Mouse (Mus musculus) kidney, postnatal 25 days (tissue): ENCODE data around the gene Asl.
"Not testable (repeated sequence)": the region's sequence is repeated elsewhere in the genome, so short reads cannot be mapped to it uniquely, and the experiment has no call there.

Experiments used
- DNase-seq, 2 experiments: peaks; one replicate each; pipeline ENCODE4 v3.0.0; 2021; ENCODE audit warnings: mixed read lengths in 2 of 2

Asl gene

DNA sequence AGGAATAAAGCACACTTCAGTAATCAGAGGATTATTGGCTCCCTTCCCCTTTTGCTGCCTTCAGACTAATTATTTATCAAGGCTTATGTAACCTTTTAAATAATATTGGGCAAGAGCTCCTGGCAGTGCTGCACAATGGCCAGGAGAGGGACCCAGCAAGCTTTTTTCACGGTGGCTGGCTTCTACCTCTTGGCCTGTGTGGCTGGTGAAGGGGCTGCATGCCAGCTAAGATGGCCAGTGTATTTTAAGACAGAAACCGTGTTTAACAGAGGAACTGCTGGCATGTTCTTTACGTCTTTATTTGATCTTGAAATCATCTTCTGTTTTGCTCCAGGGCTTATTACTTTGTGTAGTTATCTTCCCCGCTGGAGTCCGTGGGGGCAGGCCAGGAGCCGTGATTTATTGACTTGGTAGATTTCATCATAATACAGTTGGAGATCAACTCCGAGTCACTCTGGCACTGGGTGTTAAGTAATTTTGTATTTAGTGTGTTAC is 15.2 kb upstream of the Asl start:
- DNase-seq = peak; percentile 62 to 81

DNA sequence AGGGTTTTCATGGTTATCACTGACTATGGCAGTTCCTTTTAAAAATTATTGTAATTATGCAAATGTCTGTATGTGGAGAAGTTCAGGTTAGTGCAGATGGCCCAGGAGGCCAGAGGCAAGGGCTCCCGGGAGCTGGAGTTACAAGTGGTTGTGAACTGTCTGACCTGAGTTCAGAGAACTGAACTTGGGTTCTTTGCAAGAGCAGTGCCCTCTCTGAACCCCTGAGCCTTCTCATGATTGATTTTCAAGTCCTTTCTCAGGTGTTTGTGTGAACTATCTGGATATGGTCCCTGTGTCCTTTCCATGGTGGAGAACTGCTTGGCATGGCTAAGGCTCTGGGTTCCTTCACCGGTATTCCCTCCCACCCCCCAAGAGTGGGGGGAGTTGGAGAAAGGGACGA is 14.7 kb upstream of the Asl start:
- DNase-seq = no peak

DNA sequence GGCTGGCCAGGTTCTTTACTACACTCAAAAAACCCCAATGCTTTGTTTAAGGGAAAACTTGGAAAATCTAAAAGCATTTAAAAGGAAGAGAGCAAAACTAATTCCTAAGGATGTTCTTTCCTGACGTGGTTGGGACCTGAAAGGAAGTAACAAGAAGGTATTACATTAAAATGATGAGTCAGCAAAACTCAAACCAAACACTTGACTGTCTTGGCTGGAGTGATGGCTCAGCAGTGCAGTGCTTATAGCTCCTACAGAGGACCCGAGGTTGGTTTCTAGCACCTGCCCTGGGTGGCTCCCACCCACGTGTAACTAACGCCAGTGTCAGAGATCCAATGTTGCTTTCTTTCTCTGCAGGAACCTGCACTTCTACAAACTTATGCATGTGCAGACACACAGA is 12.2 kb upstream of the Asl start:
- no peak for DNase-seq

DNA sequence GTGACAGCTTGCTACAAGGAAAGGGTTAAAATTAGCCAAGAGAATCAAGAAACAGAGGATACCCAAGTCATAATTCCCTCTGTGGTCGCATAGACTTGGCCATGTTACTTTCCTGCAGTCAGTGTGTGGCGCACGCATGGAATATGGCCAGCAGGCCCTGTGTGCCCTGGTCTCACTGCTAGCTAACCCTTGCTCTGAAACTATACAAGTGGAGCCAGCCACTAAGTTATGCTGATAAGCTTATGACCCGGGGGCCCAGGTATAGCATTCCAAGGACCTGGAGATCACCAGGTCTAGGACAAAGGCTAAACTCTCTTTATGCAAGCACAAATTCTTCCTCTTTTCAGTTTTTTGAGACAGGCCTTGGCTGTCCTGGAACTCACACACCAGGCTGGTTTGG is 11.8 kb upstream of the Asl start:
- no peak for DNase-seq

DNA sequence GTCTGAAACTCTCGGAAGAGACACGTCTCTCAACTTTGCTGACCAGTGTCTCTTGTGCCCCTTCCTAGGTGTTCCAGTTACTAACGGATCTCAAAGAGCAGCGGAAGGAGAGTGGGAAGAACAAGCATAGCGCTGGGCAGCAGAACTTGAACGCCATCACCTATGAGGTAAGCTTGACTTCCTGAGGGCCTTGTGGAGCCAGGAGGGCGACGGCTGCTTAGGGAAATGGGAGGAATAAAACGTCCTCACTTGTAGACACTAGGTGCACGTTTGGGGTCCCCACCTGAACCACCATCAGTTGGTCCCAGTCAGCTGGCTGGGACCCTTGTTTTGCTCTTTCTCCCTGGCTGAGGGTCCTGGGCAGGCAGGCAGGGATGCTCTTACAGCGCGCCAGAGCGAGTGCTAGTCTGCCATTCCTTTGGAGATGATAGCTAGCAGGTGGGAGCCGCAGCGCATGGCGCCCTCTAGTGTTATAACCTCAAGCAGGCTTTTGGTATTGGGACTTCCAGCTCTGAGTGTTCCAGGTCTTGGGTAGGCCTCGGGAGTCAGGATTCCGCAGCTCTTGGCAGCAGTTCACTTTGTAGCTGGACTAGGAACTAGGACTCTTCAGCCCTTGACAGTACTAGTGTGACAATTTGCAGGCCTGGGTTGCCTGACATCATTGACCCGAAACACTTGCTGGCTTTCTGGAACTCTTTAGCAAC is 8.9 kb upstream of the Asl start:
- DNase-seq = peak; percentile 81 to 82

DNA sequence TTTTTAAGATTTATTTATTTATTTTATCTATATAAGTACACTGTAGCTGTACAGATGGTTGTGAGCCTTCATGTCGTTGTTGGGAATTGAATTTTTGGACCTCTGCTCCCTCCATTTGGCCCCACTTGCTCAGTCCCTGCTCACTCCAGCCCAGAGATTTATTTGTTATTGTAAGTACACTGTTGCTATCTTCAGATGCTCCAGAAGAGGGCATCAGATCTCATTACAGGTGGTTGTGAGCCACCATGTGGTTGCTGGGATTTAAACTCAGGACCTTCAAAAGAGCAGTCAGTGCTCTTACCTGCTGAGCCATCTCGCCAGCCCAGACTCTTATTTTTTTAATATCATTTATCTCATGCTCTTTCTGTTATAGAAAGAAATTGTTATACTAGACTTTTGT is 7.3 kb upstream of the Asl start:
- DNase-seq = not testable (repeated sequence)

DNA sequence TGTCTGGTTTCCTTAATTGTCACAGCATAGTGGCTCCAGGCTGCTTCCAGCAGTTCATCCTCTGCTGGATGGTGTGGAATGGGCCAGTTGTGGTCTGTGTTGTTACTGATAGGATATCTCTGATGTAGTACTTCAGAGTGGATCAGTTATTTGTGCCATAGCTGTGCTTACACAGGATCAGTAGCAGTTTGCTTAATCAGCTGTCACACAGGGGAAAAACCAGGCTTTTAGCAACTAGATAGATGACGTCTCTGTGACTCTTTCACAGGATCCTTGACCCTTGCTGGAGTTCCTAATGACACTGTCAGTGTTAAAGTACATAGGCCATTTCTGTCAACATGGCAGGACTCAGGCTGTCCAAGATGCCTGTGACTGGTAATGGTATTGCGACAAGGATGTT is 4.8 kb upstream of the Asl start:
- DNase-seq = no peak

DNA sequence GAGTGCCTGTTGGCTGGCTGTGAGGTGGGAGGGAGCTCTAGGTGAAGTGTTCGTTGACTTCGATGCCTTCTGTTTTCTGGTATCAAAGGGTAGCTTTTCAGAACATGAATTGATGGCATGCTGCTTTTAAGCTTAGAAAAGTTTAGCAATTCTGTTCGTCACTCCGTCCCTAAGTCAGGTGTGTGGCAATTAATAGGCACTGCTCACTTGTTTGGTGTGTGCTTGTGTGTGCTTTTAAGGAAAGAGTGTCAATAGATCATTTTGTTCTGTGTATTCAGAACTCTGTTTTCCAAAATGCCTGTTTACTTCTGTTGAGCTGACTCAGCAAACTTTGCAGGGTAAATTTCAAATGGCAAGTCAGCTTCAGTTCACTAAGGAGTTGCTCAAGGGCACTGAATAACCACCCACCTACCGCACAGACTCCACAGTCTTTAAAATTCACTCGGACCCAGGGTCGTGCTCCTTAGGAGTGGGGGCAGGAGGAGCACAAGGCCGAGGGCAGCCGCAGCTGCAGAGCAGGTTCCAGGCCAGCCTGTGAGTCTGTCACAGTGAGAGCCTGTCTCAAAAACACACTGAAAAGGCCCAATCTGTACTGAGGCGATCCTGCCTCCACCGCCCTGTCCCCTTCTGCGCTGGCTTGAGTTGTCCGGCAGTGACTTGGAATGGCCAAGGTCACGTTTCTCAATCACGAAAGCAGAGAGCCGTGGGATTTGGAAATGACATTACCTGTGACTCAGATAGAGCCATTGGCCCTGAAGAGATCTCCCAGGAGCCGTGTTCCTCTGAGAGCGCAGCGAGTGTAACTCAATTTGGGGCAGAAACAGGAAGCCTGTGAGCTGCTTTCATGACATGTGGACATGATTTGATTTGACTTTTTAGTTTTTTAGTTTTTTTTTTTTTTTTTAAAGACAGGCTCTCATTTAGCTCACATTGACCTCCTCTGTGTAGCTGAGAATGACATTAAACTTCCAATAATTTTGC is 2.7 kb upstream of the Asl start:
- no peak for DNase-seq

DNA sequence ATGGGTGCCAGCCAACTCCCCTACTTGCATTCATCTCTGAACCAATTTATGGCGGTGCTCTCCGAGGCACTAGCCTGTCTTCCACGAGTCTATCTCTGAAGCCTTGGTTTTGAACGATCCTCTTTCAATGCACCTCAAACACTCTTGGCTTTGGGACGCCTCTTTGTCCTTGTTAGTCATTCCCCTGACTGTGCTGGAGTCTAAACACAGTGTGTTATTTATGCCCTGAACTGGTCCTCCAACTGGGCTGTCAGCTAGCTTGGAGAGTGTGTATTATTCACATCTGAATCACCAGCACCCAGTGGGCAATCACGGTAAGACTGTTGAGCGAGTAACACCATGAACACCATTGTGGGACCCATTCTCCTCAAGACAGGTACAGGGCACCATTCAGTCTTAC is 1.4 kb downstream of the Asl start:
- no peak for DNase-seq

DNA sequence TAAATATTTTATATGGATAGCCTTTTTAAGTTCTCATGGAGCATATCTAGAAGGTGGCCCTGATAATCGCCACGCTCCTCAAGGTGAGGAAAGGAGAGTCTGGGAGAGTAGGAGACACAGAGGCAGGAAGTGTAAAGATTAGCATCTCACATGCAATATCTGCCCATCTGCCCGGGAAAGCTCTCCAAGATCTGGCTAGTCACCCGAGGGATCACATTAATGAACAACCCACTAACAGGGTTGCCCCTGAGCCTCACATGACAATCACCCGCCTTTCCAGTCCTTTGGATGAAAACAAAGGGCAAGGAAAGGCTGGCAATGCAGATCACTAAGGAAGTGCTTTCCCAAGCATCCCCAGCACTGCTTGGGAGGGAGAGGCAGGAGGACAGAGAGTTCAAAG is 1.9 kb downstream of the Asl start:
- DNase-seq = peak; percentile 80 to 90

DNA sequence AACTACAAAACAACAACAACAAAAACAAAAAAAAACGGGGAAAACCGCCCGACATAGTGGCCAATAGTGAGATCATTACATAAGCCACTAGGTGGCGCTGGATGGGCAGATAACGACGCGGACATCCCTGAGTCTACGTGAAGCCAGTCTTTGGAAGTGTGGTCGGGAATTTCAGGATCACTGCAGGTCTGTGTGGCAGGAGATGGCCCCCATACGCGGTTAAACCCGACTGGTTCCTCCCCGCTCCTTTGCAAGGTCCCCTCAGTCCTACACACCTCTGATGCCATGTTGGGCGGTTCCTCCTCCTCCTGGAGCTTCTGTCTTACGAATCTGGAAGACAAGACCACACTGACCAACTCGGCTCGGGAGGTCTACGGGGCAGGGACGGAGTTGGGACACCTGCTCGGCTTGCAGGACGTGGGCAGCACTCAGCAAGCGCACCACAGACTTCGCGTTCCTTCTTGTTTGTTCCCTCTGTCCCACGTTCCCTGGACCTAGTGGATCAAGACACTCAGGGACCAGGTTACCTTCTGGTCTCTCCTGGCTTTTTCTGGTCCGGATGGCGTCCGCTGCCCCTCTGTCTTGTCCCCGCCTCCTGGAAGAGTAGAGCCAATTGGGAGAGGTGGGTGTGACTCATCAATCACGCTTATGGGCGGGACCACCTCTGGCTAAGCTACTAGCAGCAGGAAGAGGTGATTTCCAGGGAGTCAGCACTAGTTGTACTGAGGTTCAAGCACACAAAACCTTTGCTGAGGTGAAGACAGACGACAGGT is 5.1 kb downstream of the Asl start:
- DNase-seq = peak; percentile 96 to 97

DNA sequence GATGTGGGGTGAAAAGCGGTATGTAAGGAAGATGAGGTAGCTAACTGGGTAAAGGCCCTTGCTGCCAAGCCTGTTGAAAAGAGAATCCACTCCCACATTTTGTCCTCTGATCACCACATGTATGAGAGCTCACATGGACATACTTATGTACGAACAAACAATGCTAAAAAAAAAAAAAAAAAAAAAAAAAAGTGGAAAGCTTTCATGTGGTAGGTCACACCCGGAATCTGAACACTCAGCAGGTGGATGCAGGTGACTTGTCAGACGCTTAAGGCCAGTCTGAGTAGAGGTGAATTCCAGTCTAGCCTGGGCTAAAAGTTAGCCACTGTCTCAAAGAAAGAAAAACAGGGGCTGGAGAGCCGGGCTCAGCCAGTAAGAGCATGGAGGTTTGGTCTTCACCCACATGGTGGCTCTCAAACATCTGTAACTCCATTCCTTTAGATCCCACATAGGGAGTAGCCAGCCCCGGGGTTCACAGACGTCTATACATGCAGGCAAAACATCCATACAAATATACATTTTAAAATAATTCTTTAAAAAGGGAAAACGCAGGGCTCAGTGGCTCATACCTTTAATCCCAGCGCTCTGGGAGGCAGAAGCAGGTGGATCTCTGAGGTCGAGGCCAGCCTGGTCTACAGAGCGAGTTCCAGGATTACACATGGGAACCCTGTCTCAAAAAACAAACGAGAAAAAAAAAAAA is 5.8 kb downstream of the Asl start:
- DNase-seq = no peak

DNA sequence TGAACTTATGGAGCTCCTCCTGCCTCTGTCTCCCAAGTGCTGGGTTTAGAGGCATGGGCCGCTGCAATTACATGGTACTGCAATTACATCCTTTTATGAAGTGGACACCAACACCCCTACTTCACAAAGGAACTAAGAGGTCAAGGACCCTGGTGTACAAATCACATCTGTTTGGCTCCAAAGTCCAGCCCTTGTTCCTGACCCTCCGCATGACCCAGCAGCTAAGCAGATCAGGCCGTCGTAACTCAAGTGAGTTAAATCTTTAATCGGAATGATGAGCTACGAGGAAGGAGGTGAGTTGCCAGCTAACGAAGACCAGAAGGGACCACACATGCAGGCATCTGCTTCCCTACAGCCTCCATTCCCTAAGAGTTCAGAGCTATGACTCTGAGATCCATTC is 6.7 kb downstream of the Asl start:
- DNase-seq = peak; percentile 55 to 80

DNA sequence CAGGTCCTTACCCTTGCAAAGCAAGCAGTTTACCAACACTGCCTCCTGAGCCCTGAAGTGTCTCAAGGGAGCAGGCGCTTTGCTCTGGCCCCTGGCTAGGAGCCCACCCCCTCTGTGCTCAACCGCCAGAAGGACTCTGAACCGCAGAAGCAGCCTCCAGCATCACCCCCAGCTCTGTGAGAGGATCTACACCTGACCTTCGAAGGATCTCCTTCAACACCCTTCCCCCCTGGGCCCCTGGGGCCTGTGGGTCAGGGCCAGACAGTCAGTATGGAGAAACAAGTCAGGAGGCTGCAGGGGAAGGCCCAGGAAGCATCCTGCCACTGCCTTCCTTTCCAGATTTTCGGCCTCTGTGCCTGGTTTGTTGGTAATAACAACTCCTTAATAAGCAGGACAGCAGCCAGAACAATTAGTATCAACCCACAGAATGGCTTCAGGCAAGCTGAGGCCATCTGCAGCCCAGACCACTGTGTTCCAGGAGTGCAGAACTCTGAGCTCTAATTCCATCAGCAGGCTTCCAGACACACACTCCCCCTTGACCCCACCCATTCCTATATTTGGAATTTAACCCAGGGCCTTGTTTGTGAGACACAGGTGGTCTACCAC is 7.6 kb downstream of the Asl start:
- DNase-seq = peak; percentile 38 to 80

DNA sequence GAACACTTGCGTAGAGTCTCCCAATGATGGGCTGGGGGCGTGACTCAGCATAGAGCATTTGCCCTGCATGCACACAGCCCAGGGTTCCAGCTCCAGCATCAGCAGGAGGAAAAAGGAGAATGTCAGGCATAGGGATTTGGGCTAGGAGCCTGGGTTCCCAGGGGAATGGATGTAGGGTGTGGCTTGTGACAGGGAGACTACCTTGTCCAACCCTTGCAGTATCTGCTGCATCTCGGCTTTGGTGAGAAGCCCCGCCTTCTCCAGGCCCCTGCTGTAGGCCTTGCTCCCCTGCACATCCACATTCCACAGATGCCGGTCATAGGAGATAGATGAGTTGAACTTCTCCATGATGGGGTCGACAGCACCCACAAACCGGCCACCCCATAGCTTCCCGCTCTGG is 9.6 kb downstream of the Asl start:
- no peak for DNase-seq

DNA sequence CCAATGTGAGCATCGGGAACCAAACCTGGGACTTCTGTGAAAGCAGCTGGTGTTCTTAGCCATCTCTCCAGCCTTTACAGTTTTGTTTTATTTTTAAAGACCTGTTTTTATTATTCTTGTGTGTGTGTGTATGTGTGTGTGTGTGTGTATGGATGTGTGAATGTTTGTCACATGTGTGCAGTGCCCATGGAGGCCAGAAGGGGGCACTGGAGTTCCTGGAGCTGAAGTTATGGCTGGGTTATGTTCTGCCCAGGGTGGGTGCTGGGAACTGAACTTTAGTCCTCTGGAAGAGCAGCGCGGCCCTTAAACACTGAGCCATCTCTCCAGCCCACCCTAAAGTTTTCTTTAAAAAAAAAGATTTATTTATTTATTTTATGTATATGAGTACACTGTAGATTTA is 13.9 kb downstream of the Asl start:
- no peak for DNase-seq

DNA sequence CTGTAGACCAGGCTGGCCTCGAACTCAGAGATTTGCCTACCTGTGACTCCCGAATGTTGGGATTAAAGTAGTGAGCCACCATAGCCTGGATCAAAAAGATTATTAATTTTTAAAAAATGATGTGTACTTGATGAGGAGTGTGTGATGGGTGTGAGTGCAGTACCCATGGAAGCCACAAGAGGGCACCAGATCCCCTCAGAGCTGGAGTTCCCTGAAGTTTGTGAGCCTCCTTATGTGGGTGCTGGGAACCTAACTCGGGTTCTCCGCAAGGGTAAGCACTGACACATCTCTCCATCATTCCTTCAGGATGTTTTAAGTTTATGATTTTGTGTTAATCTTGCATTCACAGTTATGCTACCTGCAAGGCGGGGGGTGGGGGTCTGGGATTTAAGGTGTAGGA is 18.1 kb downstream of the Asl start:
- DNase-seq = no peak

DNA sequence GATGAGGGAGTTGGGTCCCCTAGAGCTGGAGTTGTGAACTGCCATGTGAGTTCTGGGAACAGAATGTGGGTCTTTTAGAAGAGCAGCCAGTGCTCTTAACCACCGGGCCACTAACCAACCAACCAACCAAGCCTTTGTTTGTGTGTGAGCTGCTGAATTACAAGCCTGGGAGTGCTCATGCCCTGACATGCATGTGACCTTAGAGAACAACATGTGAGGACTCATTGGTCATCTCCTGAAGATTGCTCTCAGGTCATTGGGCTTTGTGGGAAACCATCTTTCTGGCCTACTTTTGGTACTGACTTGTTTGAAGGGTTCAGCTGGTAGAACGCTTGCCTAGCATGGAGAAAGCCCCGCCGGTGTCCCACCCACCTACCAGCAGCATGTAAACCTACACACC is 19.3 kb downstream of the Asl start:
- no peak for DNase-seq

DNA sequence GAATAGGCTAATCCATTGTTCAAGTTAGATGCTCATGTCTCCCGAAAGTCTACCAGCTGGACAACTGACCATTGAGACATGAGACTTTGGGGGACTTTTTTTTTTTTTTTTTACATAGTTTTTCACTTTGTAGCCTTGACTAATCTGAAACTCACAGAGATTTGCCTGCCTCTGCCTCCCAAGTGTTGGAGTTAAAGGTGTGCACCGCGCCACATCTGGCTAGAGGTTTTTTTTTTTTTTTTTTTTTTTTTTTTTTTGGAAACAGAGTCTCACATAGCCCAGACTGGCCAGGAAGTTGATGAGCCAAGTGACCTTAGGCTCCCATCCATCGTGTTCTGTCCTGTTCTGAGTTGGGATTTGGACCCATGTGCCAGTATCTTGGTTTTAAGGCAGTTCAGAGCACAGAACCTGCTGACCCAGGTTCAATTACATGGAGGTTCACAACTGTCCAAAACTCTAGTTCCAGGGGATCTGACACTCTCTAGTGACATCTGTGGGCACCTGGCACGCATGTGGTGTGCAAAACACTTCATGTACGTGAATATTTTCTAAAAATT is 20.9 kb downstream of the Asl start:
- no peak for DNase-seq

DNA sequence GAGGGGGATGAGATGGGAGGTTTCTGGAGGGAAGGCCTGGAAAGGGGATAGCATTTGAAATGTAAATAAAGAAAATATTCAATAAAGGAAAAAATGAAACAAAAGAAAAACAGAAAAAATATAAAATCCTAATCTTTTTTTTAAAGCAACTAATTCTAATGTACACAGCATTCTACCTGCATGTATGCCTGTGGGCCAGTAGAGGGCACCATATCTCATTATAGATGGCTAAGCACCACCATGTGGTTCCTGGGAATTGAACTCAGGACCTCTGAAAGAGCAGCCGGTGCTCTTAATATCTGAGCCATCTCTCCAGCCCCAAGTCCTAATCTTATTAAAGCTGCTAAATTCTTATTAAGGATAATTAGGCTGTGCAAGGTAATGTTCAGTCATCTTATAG is 21.7 kb downstream of the Asl start:
- DNase-seq = no peak

DNA sequence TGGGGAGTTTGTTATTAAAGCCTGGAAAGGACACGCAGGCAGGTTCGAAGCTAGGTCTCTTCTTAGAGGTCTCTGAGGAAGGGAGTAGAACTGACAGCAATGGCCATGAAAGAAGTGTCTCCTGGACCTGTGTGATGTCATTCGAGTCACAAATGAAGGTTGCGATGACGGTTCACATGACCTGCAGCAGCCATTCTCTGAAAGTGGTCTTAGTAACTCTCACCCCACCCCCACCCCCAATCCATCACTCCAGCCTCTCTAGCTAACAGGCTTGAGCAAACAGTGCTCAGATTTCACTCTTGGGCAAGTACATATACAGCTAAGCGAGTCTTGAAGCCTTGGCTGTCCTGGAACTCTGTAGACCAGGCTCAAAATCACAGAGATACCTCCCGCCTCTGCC is 25.8 kb downstream of the Asl start:
- no peak for DNase-seq
